ENCODE assay signal across 9 mouse cellular contexts in the genomic region with DNA sequence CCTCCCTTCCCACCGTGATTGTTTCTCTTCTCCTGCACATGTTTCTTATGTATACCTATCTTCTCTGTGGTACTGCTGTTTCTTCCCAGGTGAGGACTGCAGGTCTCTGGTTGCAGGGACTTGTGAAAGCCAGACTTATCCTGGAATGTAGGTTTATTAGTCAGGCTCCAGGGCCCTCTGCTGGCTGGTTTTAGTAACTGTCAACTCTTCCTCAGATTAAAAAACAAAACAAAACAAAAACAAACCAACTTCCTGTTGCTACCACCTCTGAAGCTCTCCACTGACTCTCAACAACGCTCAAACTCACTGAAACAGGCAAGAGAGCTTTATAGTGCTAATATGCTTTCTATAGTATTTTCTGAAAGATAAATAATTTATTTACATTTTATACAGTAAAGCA.
A peak's percentile ranks its signal among the peaks of the same experiment; 100 is the strongest.
DNase-seq lines count a peak whose midpoint lies in the region; ATAC-seq and TF ChIP-seq lines count a peak whose summit lies in the region.
"Had no signal": no experiment of that assay in that cellular context is flagged by ENCODE, and none has a peak within 500 bp of the region (broad histone marks: within the 10 kb centered on the region; RNA-seq: fewer than 3 reads in every experiment).

No protein-coding gene starts in this region.

- no peak overlapping the region for H3K27ac ChIP-seq in embryonic facial prominence, embryonic 10.5 days (replicated peaks)
- H3K27ac ChIP-seq in stomach, postnatal 0 days (replicated peaks), result no peak overlapping the region

- H3K9me3 ChIP-seq in embryonic facial prominence, embryonic 10.5 days, result no peaks in the 10 kb centered on the region
- no peaks in the 10 kb centered on the region for H3K9me3 ChIP-seq in stomach, postnatal 0 days (ENCODE audit: control insufficient read depth, low read length)

- WGBS in embryonic facial prominence, embryonic 10.5 days, result 76% methylated on average over 2 of the region's 2 CpGs
- 88% methylated on average over 2 of the region's 2 CpGs for WGBS in stomach, postnatal 0 days

- peak; percentile 38 for DNase-seq in embryo, embryonic 11 days
- DNase-seq in embryo, embryonic 10 days (ENCODE audit: low spot score), result no peak
- DNase-seq in lung, postnatal 25 days (ENCODE audit: low spot score), result peak; percentile 33
- no peak for DNase-seq in lung, adult 18-20 months
- DNase-seq in embryonic facial prominence, embryonic 10.5 days (ENCODE audit: low spot score), result peak; percentile 15
- no peak for DNase-seq in stomach, postnatal 0 days (ENCODE audit: low spot score)
- no peak for DNase-seq in adrenal gland, adult (ENCODE audit: inconsistent age in 2 of 2, low spot score in 1 of 2)
- no peak for DNase-seq in frontal cortex, postnatal 36 days (ENCODE audit: low spot score in 2 of 2)

- no peaks in the 10 kb centered on the region for H3K27me3 ChIP-seq in embryonic facial prominence, embryonic 10.5 days (replicated peaks; ENCODE audit: low read depth, poor library complexity, severe bottlenecking)
- no peaks in the 10 kb centered on the region for H3K27me3 ChIP-seq in stomach, postnatal 0 days (ENCODE audit: control insufficient read depth, insufficient read depth, low read length)

- H3K9ac ChIP-seq in stomach, postnatal 0 days (ENCODE audit: low read length), result no peak overlapping the region

- TF ChIP-seq CTCF in stomach, postnatal 0 days (IDR thresholded peaks at IDR 0.05; ENCODE audit: low read depth), result peak; percentile 59

- no peak for ATAC-seq in stomach, postnatal 0 days (ENCODE audit: low FRiP score, low TSS enrichment)

- no peak overlapping the region for H3K4me2 ChIP-seq in stomach, postnatal 0 days (replicated peaks; ENCODE audit: low read depth)

- H3K36me3 ChIP-seq in embryonic facial prominence, embryonic 10.5 days (replicated peaks), result peaks cover 63% of the 10 kb centered on the region
- no peaks in the 10 kb centered on the region for H3K36me3 ChIP-seq in stomach, postnatal 0 days (ENCODE audit: control insufficient read depth, insufficient read depth, low read length)

- H3K4me3 ChIP-seq in embryonic facial prominence, embryonic 10.5 days, result no peak overlapping the region
- H3K4me3 ChIP-seq in stomach, postnatal 0 days (ENCODE audit: low read depth, low read length), result no peak overlapping the region
- H3K4me3 ChIP-seq: erythroblast, embryonic 14.5 days had no signal

- H3K4me1 ChIP-seq in embryonic facial prominence, embryonic 10.5 days, result 0 out of 2 replicates have a peak, but pooled peaks cover 2% of the 10 kb centered on the region
- peaks cover 4% of the 10 kb centered on the region for H3K4me1 ChIP-seq in stomach, postnatal 0 days (replicated peaks; ENCODE audit: control insufficient read depth, insufficient read depth)

- no peak for TF ChIP-seq EP300 in stomach, postnatal 0 days (optimal IDR thresholded peaks at IDR 0.05)

Comparison
In these comparisons a context has a peak if more than half of its experiments do, and no peak if none do; other contexts are left out.
1. DNase-seq: peak in embryo, embryonic 11 days (single experiment), lung, postnatal 25 days (single experiment) and embryonic facial prominence, embryonic 10.5 days (single experiment); none in embryo, embryonic 10 days (single experiment), lung, adult 18-20 months (0 of 2), stomach, postnatal 0 days (single experiment), adrenal gland, adult (0 of 2) and frontal cortex, postnatal 36 days (0 of 2).